Mouse (Mus musculus) WW6 (cell line): ENCODE data around the gene Odaph.
"Not testable (repeated sequence)": the region's sequence is repeated elsewhere in the genome, so short reads cannot be mapped to it uniquely, and the experiment has no call there.

Source experiments
- DNase-seq: peaks from one replicate; pipeline ENCODE4 v3.0.0-alpha.2; 2013; ENCODE audit warnings: low read depth, low spot score

Gene Odaph

GRCm38 (mm10) chr5:91987236-91987635, at the start of gene Odaph:
Gene Odaph (plus strand): TSS chr5:91987475.
- DNase-seq: no peak

GRCm38 (mm10) chr5:91945609-91946008, 41.7 kb upstream of the Odaph start:
- not testable (repeated sequence) for DNase-seq

- no peak for DNase-seq
Measured at GRCm38 (mm10) chr5:91947008-91947407, 40.3 kb upstream of the Odaph start.

- DNase-seq: no peak
Measured at GRCm38 (mm10) chr5:91949441-91949840, 37.8 kb upstream of the Odaph start.

- no peak for DNase-seq
Measured at GRCm38 (mm10) chr5:91951404-91951803, 35.9 kb upstream of the Odaph start.

- DNase-seq: no peak
Measured at GRCm38 (mm10) chr5:91956991-91957760, 30.1 kb upstream of the Odaph start.

GRCm38 (mm10) chr5:91959096-91959495, 28.2 kb upstream of the Odaph start:
- no peak for DNase-seq

- no peak for DNase-seq
Measured at GRCm38 (mm10) chr5:91959986-91960385, 27.3 kb upstream of the Odaph start.

GRCm38 (mm10) chr5:91960606-91961254, 26.5 kb upstream of the Odaph start:
- no peak for DNase-seq

- DNase-seq: no peak
Measured at GRCm38 (mm10) chr5:91961370-91961769, 25.9 kb upstream of the Odaph start.

- no peak for DNase-seq
Measured at GRCm38 (mm10) chr5:91962259-91962638, 25.0 kb upstream of the Odaph start.

GRCm38 (mm10) chr5:91962639-91963440, 24.4 kb upstream of the Odaph start, which contains the start of gene Rchy1:
Gene Rchy1 (minus strand): TSS chr5:91963068.
- peak; percentile 83 for DNase-seq

- no peak for DNase-seq
Measured at GRCm38 (mm10) chr5:91972046-91972445, 15.2 kb upstream of the Odaph start.

GRCm38 (mm10) chr5:91974002-91974401, 13.3 kb upstream of the Odaph start:
- no peak for DNase-seq

- no peak for DNase-seq
Measured at GRCm38 (mm10) chr5:91975758-91976157, 11.5 kb upstream of the Odaph start.

- no peak for DNase-seq
Measured at GRCm38 (mm10) chr5:91976566-91977396, 10.5 kb upstream of the Odaph start.

- no peak for DNase-seq
Measured at GRCm38 (mm10) chr5:91977397-91977770, 9.9 kb upstream of the Odaph start.

GRCm38 (mm10) chr5:91981176-91981840, 6.0 kb upstream of the Odaph start:
- no peak for DNase-seq

GRCm38 (mm10) chr5:91983490-91983889, 3.8 kb upstream of the Odaph start:
- no peak for DNase-seq

GRCm38 (mm10) chr5:91985721-91986120, 1.6 kb upstream of the Odaph start:
- no peak for DNase-seq

GRCm38 (mm10) chr5:91987799-91988198, 524 bp downstream of the Odaph start:
- DNase-seq: no peak
